Mouse (Mus musculus) ovary, postnatal 10 days (tissue): ENCODE results near the gene Unc13a.

Experiments
- DNase-seq: peaks from one replicate; pipeline ENCODE4 v3.0.0; 2022; ENCODE audit warnings: low spot score

Unc13a gene

DNA sequence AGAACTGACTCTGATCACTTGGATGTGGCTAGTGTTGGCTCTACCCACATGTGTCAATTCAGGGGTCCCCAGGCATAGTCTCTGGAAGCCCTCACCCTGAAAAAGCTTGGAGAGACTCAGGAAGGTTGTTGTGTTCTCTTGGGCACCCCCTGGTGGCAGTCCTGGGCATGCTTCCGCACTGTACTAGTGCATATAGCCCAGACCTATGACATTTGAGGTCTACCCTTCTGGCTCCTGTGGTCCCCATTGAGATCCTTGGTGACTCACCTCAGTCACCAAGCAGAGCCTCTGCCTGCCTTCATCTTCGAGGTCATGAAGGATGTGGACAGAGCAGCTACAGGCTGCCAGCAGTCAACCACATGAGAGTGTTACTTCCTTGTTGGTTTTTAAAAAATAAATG lies 84.7 kb downstream of the Unc13a start:
- no peak for DNase-seq

DNA sequence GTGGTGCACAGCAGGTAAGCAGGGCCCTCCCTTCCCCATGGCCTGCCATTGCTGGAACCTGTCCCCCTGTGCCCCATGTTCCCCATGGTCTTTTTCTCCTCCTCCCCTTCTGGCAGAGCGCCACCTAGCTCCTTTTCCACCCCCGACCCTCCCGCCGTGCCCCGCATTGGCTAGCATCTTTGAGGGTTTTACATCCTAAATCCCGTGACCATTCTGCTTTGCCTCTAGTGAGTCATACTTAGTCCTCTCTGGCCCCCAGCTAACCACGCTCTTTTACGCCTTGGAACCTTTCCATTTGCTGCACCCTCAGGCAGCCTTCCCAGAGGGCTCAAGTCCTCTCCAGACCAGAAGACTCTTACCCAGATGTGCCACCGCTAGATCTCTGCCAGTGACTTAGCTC lies 91.4 kb downstream of the Unc13a start:
- DNase-seq, result no peak

- DNase-seq, result no peak
These were observed 92.1 kb downstream of the Unc13a start for GRCm38 (mm10) chr8:71579476-71579875.

GRCm38 (mm10) chr8:71579009-71579408 lies 92.5 kb downstream of the Unc13a start:
- DNase-seq, result no peak

DNA sequence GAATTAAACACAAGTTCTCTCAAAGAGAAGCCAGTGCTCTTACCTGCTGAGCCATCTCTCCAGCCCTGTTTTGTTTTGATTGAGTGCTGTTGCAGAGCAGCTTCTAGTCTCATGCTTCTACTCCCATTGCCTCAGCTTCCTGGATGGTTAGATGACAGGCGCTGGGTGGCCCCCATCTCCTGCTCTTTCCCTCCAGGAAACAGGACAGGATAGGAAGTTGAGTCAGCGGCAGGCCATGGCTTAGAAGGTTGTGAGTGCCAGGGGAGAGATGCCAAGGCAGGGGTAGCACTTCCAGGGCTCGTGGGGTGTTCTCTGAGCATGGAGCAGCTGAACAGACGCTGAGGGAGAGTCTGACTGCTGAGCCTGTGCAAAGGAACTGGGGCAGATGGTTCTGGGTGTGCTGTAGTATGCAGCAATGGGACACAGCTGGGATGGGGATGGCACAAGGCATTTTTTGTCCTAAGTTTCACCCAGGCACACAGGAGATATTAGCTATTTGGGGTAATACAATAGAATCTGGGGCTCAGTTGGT lies 93.6 kb downstream of the Unc13a start:
- DNase-seq, result no peak

DNA sequence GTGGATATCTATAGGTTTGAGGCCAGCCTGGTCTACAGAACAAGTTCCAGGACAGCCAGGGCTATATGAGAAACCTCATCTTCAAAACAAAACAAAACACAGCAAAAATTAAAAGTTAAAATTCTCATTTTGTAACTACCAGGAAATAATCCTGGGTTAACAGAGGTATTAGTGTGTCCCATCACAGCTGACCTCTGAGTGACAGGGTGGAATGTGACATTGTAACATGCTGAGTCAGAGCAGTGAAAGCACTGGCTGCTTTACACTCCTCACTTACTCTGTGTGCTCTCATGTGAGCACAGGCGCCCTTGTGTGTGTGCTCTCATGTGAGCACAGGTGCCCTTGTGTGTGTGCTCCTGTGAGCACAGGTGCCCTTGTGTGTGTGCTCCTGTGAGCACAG lies 96.5 kb downstream of the Unc13a start:
- no peak for DNase-seq

DNA sequence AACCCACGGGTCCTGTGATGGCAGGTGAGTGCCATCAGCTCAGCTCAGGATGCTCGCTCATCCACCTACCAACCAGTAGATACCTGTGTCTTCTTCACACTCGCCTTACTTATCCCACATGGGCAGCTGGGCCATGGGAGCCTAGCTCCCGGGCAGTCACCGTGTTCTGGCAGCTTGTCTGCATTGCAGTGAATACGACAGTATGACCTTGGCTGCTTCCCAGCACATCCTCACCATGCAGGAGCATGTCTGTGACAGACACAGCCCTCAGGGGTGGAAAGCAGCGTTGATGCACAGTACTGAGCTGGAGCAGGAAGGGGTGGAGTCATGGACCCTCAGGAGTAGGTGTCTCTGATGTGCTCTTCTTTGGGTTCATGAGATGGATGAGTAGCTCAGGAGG lies 97.1 kb downstream of the Unc13a start:
- no peak for DNase-seq
